Mouse (Mus musculus) lung, postnatal 0 days (tissue): Measurements from ENCODE around the gene Zfp617.

Experiments used
- CTCF ChIP-seq: IDR thresholded peaks from 2 replicates; pipeline ENCODE4 v1.5.1; 2016; ENCODE audit warnings: antibody characterized with exemption, mild to moderate bottlenecking
- EP300 ChIP-seq: IDR thresholded peaks from 2 replicates; pipeline ENCODE4 v1.6.1; 2016; ENCODE audit warnings: antibody characterized with exemption, mild to moderate bottlenecking, control low read depth

- TF ChIP-seq CTCF (no peak), EP300 (no peak)
Observed at GRCm38 (mm10) chr8:71960483-71960882, 52.0 kb downstream of the Zfp617 start.
